Mouse (Mus musculus): ENCODE data around the gene Nek8.
"Not testable (repeated sequence)": the region's sequence is repeated elsewhere in the genome, so short reads cannot be mapped to it uniquely, and the experiment has no call there.

Nek8 gene

DNA sequence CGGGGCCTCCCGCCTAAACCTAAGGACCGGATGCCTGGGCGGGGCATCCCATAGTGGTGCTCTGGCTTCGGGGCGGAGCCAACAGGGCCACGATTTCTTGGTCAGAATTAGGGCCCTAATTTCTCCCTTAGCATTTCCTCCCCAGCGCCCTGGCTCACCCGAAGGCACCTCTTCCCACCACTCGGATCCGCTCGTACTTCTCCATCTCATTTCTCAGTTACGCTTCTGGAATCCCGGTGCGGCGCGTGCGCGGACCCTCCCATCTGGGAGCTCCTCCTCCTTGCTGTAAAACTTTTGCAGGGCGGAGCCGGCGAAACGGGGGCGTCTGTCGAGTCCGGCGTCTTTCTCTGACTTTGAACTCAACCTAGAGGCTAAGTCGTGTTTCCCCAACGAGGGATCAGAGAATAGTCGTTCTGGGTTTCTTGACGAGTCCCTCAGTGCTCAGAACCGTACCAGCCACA, at the start of gene Nek8, which contains the start of gene Tlcd1:
Gene Nek8 (minus strand): TSS at position 274 of the 461 bp plus-strand sequence.
Gene Tlcd1 (plus strand): TSS at position 310 of the 461 bp plus-strand sequence.
- peak; percentile 94 for DNase-seq

DNA sequence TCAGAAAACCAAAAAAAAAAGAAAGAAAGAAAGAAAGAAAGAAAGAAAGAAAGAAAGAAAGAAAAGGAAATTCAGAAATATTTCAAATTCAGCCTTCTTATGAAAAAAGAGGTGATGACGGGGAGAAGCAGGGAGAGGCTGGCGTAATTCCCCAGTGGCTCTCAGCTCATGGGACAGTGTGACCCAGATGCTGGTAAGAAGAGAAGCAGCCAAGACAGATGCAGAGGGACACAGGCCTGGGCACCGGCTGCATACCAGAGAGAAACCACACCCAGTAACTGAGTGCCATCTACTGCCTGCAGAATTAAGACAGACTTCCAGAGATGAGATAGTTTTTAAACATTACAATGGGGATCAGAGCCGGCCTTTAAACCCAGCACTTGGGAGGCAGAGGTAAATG, 47.1 kb upstream of the Nek8 start:
- DNase-seq = no peak

DNA sequence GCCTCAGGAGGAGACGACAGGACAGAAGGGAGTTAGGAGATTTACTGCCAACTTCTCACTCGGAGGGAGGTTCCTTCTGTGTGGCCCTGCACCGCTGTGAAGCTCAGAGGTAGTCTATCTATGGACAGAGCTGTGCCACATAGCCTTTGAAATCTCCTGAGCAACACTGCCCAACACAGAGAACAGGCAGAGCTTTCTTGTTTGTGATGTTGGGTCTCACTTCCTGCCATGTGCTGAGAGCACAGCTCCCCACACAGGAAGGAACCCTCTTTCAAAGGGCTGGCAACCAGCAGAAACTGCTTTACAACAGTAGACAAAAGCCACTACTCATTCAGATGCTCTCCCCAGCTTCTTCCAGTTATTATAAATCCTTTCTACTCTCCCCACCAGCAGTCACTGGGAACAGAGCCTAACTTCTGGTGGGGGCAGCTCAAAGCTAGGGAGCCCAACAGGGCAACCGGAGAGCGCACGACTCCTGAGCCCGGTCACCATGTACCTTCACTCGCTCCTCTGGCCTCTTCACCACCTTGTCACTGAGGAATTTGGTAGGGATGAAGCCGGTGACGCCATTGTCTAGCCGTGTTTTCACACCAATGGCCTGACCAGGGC, 39.3 kb upstream of the Nek8 start:
- DNase-seq = no peak

DNA sequence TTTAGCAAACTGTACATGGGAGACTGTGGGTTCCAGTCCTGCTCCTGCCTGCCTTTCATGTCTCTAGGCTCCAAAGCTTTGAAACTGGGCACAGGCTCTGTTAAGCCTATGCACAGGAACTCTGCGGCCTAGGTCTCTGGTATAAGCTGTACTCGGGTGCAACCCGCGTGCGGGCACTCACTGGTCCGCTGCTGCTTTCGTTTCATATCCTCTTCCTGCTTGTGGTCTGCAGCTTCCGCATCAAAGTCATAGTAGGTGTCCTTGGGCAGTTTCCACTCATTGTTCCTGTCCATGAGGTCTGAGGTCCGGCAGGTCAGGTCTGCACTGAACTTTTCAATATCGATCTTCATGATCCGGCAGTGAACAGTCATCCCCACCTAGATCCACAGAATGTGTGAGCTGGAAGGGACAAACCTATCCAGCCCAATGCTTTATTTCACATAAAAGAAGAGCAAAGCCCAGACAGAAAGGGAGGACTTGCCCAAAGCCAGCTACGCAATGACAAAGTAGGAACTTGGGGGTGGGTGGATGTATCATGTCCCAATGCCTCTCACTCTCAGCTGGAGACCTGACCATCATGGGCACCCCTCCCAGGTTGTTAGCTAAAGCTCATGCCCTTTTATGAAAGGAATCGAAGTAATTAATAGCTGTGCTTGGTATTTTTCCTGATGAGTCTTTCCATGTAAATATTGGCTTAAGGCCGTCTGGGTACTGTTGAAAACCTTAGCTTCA, 36.8 kb upstream of the Nek8 start:
- DNase-seq = peak; percentile 37 to 40

DNA sequence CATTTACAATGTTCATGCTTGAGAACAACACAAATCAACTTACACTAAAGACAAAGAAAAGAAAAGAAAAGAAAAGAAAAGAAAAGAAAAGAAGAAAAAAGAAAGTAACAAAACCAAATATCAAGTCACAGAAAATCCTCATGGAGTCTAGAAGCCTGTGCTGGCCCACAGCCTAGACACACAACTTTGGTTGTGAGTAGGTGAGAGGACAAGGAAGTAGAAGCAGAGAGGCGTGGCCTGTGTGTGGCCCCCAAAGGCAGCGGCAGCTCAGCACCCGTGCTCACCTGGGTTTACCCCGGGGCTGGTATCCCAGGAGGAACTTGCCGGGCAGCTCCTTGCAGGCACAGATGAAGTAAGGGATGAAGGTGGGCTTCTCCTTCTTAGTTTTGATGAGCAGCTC, 35.0 kb upstream of the Nek8 start:
- DNase-seq = no peak

DNA sequence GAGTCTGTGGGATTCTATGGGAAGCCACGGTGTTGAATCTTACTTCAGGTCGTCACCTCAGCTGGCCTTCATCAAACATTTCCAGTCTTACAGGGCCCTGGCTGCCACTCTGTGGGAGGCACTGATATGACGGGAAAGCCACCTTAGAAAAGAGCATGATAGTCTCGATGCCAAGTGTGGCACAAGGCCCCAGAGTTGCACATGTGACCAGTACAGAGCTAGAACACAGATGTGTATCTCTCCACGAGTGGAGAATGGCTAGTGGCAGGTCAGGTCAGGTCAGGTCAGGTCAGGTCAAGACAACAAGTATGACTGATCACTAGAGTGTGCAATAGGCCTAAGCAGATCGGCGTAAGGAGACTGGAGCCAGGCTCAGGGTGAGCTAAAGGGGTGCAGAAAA, 34.1 kb upstream of the Nek8 start:
- no peak for DNase-seq

DNA sequence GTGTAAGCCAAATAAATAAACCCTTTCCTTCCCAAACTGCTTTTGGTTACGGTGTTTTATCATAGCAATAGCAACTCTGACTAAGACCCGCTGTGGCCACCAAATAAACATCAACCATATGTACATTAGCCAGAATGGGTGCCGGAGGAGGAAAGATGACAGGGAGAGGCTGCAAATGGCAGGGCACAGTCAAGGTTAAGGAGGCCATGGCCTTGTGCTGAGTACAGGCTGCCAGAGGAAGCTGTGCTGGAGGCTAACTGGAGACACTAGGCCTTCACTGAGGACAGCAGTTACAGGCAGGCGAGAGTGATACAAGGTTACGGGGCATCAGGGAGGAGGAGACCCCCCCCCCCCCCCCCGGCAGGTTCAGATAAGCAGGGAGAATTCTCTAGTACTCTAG, 33.4 kb upstream of the Nek8 start:
- DNase-seq = no peak

DNA sequence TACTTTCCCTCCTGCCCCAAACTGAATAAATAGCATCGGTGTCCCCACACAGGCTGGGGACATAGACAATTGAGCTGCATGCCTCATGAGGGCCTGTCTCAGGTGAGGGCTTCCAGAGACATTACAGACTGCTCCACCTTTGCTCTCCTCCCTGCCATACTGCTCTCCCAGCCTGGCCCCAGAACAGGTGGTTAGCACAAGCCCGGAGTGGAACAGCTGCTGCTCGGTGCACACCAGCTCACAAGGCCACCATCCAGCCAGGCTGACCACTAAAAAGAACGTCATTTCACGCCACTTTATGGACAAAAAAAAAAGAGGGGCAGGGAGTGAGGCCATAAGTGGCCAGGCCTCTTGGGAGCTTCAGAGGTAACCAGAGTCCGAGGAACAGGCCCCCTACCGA, 30.7 kb upstream of the Nek8 start:
- no peak for DNase-seq

DNA sequence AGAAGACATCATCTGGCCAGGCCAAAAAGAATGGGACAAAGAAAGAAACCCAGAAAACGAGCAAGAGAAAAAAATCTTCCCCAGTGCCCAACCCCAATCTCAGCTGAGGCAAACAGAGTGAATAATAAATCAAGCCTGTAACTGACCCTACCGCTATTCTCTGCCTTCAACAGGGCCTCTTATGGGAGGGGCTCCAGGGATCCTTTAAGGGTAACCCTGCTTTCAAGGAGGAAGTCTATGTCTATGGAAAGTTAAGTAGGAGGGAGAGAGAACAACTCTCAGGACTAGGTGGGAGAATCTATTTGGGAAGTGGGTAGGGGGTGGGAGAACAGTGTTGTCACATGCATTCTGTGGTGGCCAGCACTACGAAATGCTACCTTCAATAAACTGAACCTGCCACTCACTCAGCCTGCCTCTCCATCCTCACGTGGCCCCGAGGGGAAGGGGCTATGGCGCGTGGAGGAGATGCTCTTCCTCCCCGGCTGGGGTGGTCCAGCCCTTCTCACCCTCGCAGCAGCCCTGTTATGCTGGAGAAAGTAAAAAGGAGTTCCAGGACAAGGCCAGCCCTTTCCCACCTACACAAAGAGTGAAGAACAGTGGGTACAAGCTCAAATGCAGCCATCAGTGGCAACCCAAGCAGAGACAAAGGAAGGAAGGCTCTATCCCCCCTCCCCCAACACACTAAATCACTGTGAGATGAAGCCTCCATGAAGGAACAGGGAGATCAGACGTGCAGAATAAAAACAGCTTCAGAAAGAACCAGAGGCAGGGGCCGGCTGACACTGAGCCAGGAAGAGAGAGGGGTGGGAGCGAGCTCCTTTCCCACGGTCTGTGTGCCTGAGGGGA, 29.1 kb upstream of the Nek8 start:
- DNase-seq = no peak

DNA sequence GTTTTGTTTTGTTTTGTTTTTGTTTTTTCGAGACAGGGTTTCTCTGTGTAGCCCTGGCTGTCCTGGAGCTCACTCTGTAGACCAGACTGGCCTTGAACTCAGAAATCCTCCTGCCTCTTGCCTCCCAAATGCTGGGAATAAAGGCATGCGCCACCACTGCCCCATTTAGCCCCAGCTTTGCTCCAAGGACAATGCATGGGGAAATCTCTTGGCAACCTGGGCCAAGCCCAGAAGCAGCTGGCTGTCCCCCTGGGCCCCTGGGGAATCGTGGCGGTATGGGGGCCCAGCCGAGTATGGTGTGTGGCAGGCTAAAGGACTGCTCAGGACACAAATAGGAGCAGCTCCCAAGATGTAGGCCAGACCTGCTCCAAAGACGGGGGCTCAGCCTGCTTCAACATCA, 27.8 kb upstream of the Nek8 start:
- no peak for DNase-seq

DNA sequence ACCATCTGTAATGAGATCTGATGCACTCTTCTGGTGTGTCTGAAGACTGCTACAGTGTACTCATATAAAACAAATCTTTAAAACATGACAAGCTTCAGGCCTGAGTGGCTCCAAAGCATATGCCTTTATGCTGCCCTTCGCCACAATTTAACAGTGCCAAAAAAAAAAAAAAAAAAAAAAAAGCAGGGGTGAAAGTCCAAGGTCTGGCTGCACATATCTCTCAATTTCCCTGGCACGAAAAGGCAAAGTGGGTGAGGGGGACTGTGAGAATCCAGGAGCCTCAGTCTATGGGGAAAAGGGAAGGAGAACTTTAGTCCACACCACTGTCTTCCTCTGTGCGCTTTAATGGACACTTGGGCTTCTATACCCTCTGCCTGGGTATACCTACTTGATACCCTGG, 25.9 kb upstream of the Nek8 start:
- no peak for DNase-seq

DNA sequence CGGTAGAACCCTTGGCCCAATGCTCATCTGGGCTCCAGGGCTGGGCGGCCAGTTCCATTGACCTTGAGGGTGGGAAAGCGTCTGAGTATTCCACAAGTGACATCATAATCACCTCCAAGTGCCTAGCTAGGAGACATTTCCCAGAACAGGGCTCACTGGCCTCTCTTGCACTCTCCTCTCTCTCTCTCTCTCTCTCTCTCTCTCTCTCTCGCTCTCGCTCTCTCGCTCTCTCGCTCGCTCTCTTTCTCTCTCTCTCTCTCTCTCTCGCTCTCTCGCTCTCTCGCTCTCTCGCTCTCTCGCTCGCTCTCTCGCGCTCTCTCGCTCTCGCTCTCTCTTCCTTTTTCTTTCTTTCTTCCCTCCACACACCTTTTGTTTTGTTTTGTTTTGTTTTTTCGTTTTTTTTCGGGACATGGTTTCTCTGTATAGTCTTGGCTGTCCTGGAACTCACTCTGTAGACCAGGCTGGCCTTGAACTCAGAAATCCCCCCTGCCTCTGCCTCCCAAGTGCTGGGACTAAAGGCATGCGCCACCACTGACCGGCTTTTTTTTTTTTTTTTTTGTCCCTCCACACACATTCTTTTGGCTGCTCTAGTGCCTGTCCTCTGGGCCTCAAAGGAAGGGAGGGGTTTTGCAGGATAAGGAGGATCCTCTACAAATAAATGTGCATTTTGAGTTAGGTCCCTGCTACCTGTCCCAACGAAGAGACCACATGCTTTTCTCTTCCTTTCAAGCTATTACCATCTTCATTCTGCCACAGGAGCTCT, 18.8 kb upstream of the Nek8 start:
- no peak for DNase-seq

DNA sequence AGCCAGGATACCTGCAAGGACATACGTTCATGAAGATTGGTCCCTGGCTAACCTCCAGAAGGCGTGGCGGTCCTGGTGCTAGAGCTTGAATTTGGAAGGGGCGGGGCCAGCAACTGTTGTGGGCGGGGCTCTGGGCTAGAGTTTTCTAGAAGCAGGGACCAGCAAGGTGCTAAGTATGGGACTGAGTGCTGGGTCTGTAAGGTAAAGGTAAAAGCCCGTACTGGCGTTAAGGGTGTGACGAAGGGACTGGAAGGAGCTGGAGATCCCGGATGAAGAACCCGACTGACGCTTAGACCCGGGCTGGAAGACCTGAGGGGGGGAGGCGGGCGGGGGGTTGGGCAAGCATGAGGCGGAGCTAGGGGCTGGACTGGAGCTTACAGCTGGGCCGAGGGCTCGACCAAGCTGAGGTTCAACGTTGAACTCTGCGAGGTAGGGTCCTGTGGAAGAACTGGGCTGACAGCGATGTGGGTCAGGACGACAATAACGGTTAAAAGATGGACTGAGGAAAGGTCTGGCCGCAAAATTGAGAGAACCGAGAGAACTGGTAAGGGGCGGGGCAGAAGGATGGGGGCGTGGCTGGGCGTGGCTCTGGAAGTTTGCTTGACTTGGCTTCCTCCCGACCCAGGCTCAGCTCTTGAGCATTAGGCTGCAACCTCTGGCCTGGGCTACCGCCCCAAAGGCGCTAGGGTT, 18.1 kb upstream of the Nek8 start:
- DNase-seq = peak; percentile 86 to 88

DNA sequence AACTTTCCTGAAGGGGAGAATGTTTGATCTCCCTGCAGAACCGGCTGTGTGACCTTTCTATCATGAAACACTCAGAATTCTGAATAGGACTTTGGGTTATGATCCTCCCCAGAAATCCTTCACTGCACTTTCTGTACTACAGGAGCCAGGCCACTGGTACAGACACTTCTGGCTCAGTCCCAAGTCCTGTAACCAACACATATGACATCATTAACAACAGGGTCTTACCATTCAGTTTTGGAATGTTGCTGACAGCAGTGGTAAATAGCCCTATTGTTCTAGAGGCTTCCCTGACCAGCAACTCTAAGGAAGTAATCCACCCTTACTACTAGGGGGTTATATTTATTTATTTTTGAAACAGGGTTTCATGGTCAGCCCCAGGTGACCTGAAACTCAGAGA, 16.6 kb upstream of the Nek8 start, which contains the start of gene Proca1:
Gene Proca1 (plus strand): TSS at position 280 of the 400 bp plus-strand sequence.
- no peak for DNase-seq

DNA sequence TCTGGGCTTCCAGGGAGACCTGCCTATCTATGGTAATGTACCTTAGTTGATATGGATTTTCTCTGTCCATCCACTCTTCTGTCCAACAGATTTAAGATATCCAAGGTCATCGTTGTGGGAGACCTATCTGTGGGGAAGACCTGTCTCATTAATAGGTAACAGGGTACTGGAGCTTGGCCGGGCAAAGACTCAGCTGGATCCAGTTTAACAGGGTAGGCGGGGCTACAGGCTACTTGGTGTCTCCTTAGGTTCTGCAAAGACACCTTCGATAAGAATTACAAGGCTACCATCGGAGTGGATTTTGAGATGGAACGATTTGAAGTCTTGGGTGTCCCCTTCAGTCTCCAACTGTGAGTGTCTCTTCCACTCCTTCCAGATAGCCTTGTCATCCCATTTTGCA, 13.6 kb upstream of the Nek8 start:
- no peak for DNase-seq

DNA sequence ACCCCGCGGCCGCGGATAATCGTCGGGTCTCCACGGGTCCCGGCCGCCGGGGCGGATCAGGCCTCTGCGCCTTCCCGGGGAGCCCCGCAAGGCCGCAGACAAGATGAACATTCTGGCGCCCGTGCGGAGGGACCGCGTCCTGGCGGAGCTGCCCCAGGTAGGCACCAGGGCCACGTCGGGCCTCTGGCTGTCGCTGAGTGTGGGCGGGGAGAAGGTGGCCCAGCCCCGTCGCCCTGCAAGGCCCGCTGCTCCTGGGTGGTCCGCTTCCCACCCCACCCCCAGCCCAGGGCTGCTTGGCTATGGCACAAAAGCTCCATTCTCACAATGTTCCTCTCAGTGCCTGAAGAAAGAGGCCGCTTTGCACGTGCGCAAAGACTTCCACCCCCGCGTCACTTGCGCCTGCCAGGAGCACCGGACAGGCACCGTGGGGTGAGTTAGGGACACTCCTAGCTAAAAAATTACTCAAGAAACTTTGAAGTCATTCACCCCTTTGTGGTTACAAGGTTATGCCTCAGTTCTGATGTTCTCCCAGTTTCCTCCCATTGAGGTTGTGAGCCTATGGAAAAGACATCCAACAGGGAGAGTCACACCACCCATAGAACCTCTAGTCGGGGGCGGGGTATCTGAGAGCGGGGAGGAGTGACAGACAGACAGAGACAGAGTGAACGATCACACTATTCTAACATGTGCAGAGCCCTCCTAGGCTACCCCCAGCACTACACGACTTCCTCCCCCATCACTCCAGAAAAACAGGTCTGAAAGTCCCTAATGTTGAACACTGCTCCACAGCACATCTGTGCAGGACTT, 13.0 kb upstream of the Nek8 start:
- peak; percentile 84 to 90 for DNase-seq

DNA sequence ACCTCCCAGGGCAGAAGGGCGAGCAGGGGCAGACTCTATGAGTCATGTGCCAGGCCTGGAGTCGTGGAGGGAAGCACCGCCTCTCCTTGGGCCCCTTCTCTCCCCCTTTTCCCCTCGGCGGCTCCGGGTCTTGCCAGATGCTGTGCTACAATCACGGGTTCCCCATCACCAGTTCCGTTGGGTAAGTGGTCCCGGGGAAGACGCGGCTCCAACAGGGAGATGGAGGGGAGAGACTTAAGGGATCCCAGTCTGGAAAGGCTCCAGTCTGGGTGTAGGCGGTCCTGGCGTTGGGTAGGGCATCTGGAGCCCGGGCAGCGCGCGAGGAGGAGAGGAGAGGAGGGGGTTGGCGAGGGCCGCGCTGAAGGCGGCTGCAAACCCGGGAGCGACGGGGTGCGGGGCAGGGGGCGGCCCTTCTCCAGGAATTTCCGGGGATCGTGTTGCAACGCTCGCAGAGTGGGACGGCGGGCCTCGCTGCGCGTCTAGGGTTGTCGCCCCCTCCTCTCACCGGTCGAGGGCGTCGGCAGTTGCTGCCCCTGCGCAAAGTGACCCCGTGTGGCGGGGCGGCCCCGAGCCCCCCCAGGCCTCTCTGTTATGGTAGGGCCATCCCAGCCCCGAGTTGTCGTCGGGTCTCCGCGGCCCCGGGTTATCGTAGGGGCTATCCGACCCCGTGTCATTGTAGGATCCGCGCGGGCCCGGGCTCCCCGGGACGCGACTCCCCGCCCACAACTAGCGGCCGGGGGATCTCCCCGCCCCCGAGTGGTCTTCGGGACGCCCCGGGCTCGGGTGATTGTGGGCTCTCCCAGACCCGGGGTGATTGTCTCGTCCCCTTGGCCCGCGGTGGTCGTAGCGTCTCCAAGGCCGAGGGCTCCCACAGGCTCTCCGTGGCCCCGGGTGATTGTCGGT, 12.1 kb upstream of the Nek8 start, which contains the start of gene Rab34:
Gene Rab34 (plus strand): TSS at position 100 of the 903 bp plus-strand sequence.
- DNase-seq = peak; percentile 87 to 92

DNA sequence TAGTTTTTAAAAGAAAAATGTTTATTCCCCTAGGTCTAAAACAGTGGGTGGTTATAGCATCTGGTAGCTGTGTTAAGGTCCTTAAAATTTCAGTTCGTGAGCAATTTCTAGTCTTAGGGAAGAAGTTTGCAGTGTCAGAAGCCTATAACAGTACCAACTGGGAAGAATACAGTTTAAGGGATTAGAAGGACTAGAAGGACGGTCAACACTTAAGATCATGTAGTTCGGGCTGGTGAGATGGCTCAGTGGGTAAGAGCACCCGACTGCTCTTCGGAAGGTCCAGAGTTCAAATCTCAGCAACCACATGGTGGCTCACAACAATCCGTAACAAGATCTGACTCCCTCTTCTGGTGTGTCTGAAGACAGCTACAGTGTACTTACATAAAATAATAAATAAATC, 8.2 kb upstream of the Nek8 start:
- not testable (repeated sequence) for DNase-seq

DNA sequence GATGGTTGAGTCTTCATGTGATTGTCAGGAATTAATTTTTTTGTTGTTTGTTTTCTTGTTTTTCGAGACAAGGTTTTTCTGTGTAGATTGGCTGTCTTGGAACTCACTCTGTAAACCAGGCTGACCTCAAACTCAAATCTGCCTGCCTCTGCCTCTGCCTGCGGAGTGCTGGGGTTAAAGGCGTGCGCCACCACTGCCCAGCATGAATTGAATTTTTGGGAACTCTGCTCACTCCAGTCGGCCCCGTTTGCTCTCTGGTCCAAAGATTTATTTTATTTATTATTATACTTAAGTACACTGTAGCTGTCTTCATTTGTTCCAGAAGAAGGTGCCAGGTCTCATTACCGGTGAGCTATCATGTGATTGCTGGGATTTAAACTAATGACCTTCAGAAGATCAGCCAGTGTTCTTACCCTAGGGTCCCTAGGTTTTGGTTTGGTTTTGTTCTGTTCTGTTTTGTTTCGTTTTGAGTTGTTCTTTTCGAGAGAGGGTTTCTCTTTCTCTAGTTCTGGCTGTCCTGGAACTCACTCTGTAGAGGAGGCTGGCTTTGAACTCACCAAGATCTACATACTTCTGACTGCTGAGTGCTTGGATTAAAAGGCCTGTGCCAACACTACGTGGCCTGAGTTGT, 7.5 kb upstream of the Nek8 start:
- DNase-seq = no peak
